8 mouse cellular contexts compared by ENCODE assay signal in genomic region chr10:78211311-78211710, GRCm38 (mm10). TPM values are rescaled to one million over a fixed set of nuclear protein-coding genes. Genes with fewer than 3 reads are reported as not detected.
DNase-seq lines count a peak whose midpoint lies in the region.

No protein-coding gene starts in this region.

- DNase-seq in heart, postnatal 10 days = peak; percentile 10 to 25
- DNase-seq in heart, adult 8-10 months (ENCODE audit: low spot score) = no peak
- DNase-seq in ovary, postnatal 36 days (ENCODE audit: low spot score) = peak; percentile 11
- DNase-seq in ovary, postnatal 10 days (ENCODE audit: low spot score) = no peak
- DNase-seq in embryo, embryonic 10.5 days (ENCODE audit: low spot score) = peak; percentile 13
- DNase-seq in thymus, postnatal 14 days = peak; percentile 42
- DNase-seq in adrenal gland, postnatal 25 days = no peak
- DNase-seq in gastrocnemius, postnatal 10 days = no peak

- intact Hi-C loops in heart, postnatal 10 days (cut with DNase I) = no loop called here

RNA-seq across cellular contexts. Expression of gene Pwp2, which starts 26.4 kb away (rescaled TPM):
- 10 to 100 TPM in 1 of 2 experiments, 1 to 10 TPM in 1; 9.8 to 10.8 TPM for total RNA-seq in heart, postnatal 10 days (2021)
- 10 to 100 TPM; 11.1 to 12.3 (median 11.6) TPM for total RNA-seq in heart, adult 8-10 months (2022)
- total RNA-seq in adrenal gland, postnatal 25 days (2021) = 17.8 and 17.9 TPM in 2 replicates
- total RNA-seq in gastrocnemius, postnatal 10 days (2021) = 1 to 10 TPM; 8.6 to 8.8 TPM

RNA-seq across cellular contexts. Expression of gene Trappc10, which starts 33.1 kb away (rescaled TPM):
- total RNA-seq in heart, postnatal 10 days (2021) = 10 to 100 TPM; 37.9 to 38.1 TPM
- 10 to 100 TPM; 43.6 to 62.3 (median 52.9) TPM for total RNA-seq in heart, adult 8-10 months (2022)
- total RNA-seq in adrenal gland, postnatal 25 days (2021) = 53.0 and 56.6 TPM in 2 replicates
- 10 to 100 TPM; 35.2 to 37.9 TPM for total RNA-seq in gastrocnemius, postnatal 10 days (2021)

RNA-seq across cellular contexts. Expression of gene D10Jhu81e, which starts 41.7 kb away (rescaled TPM):
- total RNA-seq in heart, postnatal 10 days (2021) = 100 to 1,000 TPM; 279 to 284 TPM
- 100 to 1,000 TPM; 676 to 739 (median 714) TPM for total RNA-seq in heart, adult 8-10 months (2022)
- total RNA-seq in adrenal gland, postnatal 25 days (2021) = 235 and 247 TPM in 2 replicates
- 100 to 1,000 TPM; 119 to 143 TPM for total RNA-seq in gastrocnemius, postnatal 10 days (2021)

Comparison
In these comparisons a context has a peak if more than half of its experiments do, and no peak if none do; other contexts are left out.
1. DNase-seq: peak in heart, postnatal 10 days (2 of 2), ovary, postnatal 36 days (single experiment), embryo, embryonic 10.5 days (single experiment) and thymus, postnatal 14 days (single experiment); none in heart, adult 8-10 months (single experiment), ovary, postnatal 10 days (single experiment), adrenal gland, postnatal 25 days (single experiment) and gastrocnemius, postnatal 10 days (single experiment).